Mouse (Mus musculus): Measurements from ENCODE around the gene Pcdh11x. TPM values are rescaled to one million over a fixed set of nuclear protein-coding genes. Genes with fewer than 3 reads are reported as not detected.

Pcdh11x gene
- polyA plus RNA-seq, 1 experiment from 2014 or later: 3.6 TPM

Other genes starting within 250 kb of the Pcdh11x start
- gene H2afb3, start 22.8 kb downstream of the Pcdh11x start, polyA plus RNA-seq (2014; fragmentation: Nextera tagmentation; extraction: Ambion mirVana): not detected in 2 replicates

Measured in midbrain, embryonic 11.5 days (tissue).